Mouse (Mus musculus): Measurements from ENCODE around the gene Sde2.
A peak's percentile ranks its signal among the peaks of the same experiment; 100 is the strongest.

Sde2 gene

GRCm38 (mm10) chr1:180850316-180851270 lies at the start of gene Sde2:
TSS of gene Sde2 (plus strand) at chr1:180851127.
- peak; percentile 100 for DNase-seq

- DNase-seq = no peak
Measured at GRCm38 (mm10) chr1:180801466-180801994, 49.4 kb upstream of the Sde2 start.

- DNase-seq = no peak
Measured at GRCm38 (mm10) chr1:180803881-180804280, 47.0 kb upstream of the Sde2 start.

- DNase-seq = peak in 1 of 2 experiments; percentile 30
Measured at GRCm38 (mm10) chr1:180808831-180809230, 42.1 kb upstream of the Sde2 start.

GRCm38 (mm10) chr1:180810976-180811375 lies 40.0 kb upstream of the Sde2 start:
- peak; percentile 27 to 35 for DNase-seq

DNA sequence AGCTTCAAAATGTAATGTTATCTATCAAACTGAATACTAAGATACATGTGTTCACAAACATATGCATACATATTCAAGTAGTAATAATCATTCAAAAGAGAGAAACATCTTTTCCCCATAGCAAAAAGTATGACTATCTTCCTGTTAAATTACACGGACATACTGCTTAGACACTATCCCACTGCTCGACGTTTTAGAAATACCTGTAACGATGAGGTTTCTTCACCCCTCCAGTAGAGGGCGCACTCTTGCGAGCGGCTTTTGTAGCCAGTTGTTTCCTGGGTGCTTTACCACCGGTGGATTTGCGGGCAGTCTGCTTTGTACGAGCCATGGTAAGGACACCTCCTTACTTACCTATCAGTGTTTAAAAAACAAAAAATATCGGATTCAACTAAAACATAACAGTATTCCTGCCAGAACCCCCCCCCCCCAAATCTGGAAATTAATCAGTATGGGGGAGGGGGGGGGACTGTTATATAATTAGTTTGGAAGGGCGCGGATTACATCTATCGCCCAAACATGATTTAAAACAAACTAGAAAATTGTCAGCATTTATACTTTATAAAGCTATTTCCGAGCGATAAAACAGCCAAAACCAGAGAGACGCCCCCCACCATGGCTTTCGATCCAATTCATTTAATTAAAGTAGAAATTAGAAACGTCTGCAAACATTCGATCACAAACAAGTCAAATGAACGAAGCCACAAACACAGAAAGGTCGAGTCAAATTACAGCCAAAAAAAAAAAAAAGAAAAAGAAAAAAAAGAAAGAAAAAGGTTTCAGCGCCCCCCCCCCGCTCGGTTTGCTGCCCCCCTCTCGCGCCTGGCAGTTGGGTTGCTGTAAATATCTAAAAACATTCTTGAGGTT lies 39.1 kb upstream of the Sde2 start:
- DNase-seq = peak in 1 of 2 experiments; percentile 24

DNA sequence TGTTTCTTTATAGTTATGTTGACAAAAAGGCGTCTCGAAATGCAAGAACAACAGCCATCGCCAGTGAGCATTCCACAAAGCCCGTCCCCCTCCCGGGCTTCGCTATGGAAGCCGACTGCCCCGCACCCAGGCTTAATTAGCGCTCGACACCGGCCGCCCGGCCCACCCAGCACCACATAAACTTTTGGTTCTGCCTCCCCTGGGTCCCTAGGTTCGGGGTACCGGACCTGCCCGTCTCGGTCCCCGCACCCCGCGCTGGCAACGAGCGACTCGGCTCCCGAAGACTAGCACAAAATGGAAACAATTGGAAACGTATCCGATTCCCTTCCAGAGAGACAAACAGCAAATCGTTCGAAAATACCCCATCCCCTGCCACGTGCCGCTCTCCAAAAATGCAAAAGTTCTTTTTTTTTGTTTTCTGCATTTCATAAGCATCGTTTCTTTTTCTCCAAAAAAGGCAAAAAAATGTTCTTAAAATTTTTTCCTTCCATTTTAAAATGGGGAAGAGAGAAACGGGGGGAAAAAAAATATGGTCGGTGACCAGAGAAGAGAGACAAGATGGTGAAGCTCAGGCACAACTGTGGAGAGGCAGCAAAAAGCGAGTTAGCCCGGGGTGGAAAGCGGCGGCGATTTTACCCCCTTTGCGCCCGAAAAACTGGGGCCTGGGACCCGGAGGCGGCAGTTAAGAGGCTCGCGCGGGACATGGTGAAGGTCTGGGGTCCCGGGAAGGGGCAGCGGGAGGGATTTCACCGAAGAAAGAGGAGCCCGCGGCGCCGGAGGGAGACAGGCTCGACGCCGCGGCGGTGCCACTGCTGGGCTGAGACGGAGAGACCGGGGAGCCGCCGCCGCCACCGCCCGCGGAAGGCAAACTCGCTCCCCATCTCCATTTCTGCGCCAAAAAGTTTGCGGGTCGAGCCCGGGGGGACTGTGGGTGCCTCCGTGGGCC lies 38.2 kb upstream of the Sde2 start:
- DNase-seq = peak; percentile 50 to 66

DNA sequence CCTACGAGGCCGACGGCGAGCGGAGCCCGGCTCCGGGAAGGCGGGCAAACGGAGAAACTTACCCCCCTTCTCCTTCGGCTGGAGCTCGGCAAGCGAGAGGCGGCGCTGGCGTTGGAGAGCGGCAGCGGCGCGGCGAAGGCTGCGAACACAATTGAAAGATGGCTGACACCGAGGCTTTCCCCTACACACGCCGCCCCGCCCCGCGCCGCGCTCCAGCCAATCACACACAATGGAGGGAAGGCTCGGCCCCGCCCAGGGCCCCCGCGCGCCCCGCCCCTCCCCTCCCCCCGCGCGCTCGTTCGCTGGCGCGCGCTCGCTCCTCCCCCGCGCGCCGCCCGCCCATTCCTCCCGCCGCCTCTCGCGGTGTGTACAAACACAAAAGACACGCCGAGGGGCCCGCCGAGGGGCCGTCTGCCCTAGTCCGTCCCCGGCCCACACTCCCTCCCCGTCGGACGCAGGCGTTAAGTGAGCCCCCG lies 37.5 kb upstream of the Sde2 start:
- peak; percentile 95 to 97 for DNase-seq

GRCm38 (mm10) chr1:180813885-180814740 lies 36.8 kb upstream of the Sde2 start, which contains the start of gene H3f3a:
TSS of gene H3f3a (minus strand) at chr1:180813943.
- peak; percentile 79 to 94 for DNase-seq

GRCm38 (mm10) chr1:180815371-180816024 lies 35.4 kb upstream of the Sde2 start:
- DNase-seq = peak; percentile 34 to 40

GRCm38 (mm10) chr1:180818000-180818399 lies 32.9 kb upstream of the Sde2 start:
- DNase-seq = no peak

DNA sequence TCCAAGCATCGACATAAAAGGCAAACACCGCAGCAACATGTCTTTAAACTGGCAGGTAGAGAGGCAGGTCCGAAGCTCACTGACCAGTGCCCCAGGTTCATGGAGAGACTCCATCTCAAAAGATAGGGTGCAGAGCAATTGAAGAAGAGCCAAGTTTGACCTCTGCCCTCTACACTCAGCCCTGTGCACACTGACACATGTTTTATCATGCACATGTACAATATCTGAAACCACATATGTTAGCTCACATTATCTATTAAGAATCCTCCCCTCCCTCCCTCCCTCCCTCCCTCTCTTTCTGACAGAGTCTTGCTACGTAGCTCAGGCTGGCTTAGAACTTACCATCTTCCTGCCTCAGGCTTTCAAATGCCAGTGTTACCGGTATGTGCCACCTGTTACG lies 29.8 kb upstream of the Sde2 start:
- no peak for DNase-seq

DNA sequence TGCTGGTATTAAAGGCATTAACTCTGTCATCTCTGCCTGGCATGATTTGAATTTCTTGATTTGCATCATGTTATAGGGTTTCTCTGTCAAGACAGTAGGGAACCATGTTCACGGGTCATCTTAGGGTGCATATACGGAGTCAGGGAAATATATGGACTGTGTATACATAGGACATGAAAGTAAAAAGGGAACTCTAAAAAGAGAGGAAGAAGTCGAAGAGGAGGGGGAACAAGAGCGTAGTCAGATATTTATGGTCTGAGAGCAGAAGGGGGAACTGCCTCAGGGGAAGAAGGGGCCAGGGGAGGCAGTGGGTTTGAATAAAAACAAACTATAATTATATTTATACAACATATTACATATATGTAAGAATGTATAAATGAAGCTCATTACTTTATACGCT lies 28.7 kb upstream of the Sde2 start:
- no peak for DNase-seq

- no peak for DNase-seq
Measured at GRCm38 (mm10) chr1:180823716-180824115, 27.2 kb upstream of the Sde2 start.

DNA sequence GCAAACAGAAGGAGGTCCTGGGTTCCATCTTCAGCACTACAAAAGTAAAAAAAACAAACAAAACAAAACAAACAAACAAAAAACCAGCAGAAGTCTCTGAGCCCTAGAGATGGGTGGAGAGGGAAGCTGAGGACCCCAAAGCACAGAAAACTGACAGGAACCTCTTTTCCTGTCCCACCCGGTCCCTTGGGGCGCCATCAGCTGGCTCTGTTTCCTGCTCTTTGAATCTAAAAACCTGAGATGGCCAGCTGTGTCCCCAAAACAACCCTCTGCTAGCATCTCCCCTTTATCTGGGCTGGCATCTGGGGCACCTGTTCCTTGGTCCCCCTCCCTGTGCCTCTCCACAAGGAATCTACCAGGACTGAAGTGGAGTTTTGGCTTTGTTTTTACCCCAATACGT lies 26.2 kb upstream of the Sde2 start:
- DNase-seq = no peak

- DNase-seq = no peak
Measured at GRCm38 (mm10) chr1:180826634-180827033, 24.3 kb upstream of the Sde2 start.

DNA sequence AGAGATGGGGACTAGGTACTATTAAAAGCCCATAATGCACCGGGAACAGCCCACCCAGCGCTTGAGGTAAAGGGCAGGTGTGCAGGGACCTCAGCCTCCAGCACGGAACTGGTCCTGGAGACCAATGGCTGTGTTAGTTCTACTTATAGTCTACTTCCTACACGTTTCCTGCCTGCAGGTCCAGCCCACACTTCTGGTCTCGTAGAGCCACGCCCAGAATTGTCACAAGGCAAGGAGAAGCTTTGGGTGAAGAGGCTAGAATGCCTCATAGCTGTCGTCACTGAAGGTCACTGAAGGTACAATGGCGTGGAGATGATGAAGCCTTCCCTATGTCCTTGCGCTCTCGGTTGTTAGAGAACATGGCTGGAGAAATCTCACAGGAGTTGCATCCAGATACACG lies 21.2 kb upstream of the Sde2 start:
- DNase-seq = no peak

GRCm38 (mm10) chr1:180830175-180830574 lies 20.8 kb upstream of the Sde2 start:
- DNase-seq = no peak

DNA sequence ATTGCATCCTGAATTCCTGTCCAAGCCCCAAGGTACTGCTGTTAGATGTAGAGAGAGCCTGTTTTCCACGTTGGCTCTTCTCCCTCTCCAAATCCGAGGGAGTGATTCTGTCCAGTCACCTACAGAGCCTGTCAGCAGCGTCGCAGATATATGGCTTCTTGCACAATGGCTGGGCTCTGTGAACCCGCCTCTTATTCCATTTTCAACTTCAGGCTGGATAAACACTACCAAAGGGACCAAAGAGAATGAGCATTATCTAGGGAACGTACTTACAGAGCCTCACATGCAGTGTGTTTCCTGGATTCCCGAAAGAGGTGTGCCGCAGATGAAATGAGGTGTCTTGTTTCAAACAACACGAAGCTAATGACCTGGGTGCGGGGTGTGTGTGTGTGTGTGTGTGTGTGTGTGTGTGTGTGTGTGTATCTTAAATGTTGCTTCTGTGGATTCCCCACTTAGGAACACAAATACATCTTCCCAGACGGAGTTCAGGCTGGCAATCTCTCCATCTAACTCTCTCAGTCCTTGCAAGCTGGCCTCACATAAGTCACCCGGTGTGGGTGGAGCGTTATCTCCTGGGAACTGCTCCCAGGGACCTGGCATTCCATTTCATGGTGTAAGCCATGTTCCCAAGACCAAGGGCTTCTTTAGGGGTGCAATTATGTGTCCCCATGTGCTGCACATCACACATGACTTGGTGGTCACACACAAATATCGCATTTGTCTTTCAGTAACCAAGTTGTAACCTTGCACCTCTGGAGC lies 20.2 kb upstream of the Sde2 start:
- no peak for DNase-seq
